Mouse (Mus musculus) liver, adult 2 months (tissue): Measurements from ENCODE around the gene Scaf1. TPM values are rescaled to one million over a fixed set of nuclear protein-coding genes. Genes with fewer than 3 reads are reported as not detected.

Experiments used
- DNase-seq: peaks from one replicate; pipeline ENCODE4 v3.0.0-alpha.2; 2011; ENCODE audit warnings: low read depth, low spot score; ENCODE audit errors: extremely low read depth
- H3K27ac ChIP-seq: fragments of 200-500 bp; replicated peaks from 2 replicates; pipeline ENCODE4 v1.5.1; 2012; ENCODE audit warnings: low read depth, mild to moderate bottlenecking, control low read depth, inconsistent platforms, low read length; ENCODE audit not compliant: insufficient read depth
- H3K27me3 ChIP-seq: fragments of 200-500 bp; 2 replicates; pipeline ENCODE4 v1.6.1; 2012; ENCODE audit warnings: mild to moderate bottlenecking, moderate library complexity, low read length, inconsistent platforms; ENCODE audit not compliant: control insufficient read depth, insufficient read depth
- H3K36me3 ChIP-seq: fragments of 200-500 bp; 2 replicates; pipeline ENCODE4 v1.6.1; 2012; ENCODE audit warnings: low read length, inconsistent platforms; ENCODE audit not compliant: control insufficient read depth, insufficient read depth
- H3K4me1 ChIP-seq: fragments of 200-500 bp; 2 replicates; pipeline ENCODE4 v1.6.1; 2011; ENCODE audit warnings: low read length; ENCODE audit not compliant: control insufficient read depth, insufficient read depth
- H3K4me3 ChIP-seq: fragments of 200-500 bp; 2 replicates; pipeline ENCODE4 v1.5.1; 2011; ENCODE audit warnings: low read depth, mild to moderate bottlenecking, control low read depth, low read length, moderate library complexity; ENCODE audit not compliant: insufficient read depth
- H3K79me2 ChIP-seq: fragments of 200-500 bp; 2 replicates; pipeline ENCODE4 v1.6.1; 2012; ENCODE audit warnings: inconsistent platforms, mild to moderate bottlenecking, low read length, moderate library complexity; ENCODE audit not compliant: control insufficient read depth, insufficient read depth
- H3K9ac ChIP-seq: fragments of 200-500 bp; 2 replicates; pipeline ENCODE4 v1.6.1; 2012; ENCODE audit warnings: low read depth, mild to moderate bottlenecking, control low read depth, inconsistent platforms, low read length
- CTCF ChIP-seq: fragments of 200-500 bp; IDR thresholded peaks from 2 replicates; pipeline ENCODE4 v1.5.1; 2011; ENCODE audit warnings: low read depth, low read length, control low read depth
- POLR2A ChIP-seq: fragments of 200-500 bp; IDR thresholded peaks from 2 replicates; pipeline ENCODE4 v1.6.1; 2011; ENCODE audit warnings: low read length, control low read depth; ENCODE audit not compliant: insufficient read depth; ENCODE audit errors: extremely low read depth
- WGBS: fragments of 180-500 bp; shearing (Covaris S2); methylation state at CpG from one replicate; pipeline ENCODE4 v1.1.7; 2018; 5-methylcytosine and 5-hydroxymethylcytosine counted together
- polyA plus RNA-seq: library from polyadenylated mRNA; depleted of rRNA; stranded (reverse); fragments of >200 nt; gene quantifications from 2 replicates; pipeline ENCODE4 v1.2.3, GENCODE M21; 2012; rRNA removed
- total RNA-seq: library from RNA; depleted of rRNA; stranded (reverse); fragments of >200 nt; gene quantifications from 2 replicates; pipeline ENCODE4 v1.2.3, GENCODE M21; 2014; rRNA removed

Gene Scaf1
- total RNA-seq (4.4 and 9.7 TPM in 2 replicates), polyA plus RNA-seq (25.7 and 31.8 TPM in 2 replicates)

GRCm38 (mm10) chr7:45015957-45016612 lies at the start of gene Scaf1:
Gene Scaf1 (minus strand): TSS chr7:45016363.
- Histone ChIP-seq H3K4me1 (0 out of 2 replicates have a peak, but pooled peaks cover 5% of the 10 kb centered on the region), H3K27ac (peak within 1 kb of the TSS; percentile 92), H3K36me3 (peaks cover 9% of the 10 kb centered on the region), H3K9ac (peak within 1 kb of the TSS; percentile 87), H3K27me3 (no peaks in the 10 kb centered on the region), H3K4me3 (peak within 1 kb of the TSS; percentile 82), H3K79me2 (peaks cover 18% of the 10 kb centered on the region; the same call in 1 of the 2 replicates)
- TF ChIP-seq POLR2A (peak; percentile 29; the same call in 1 of the 2 replicates), CTCF (no peak)
- DNase-seq, result peak; percentile 97
- WGBS, result 1% methylated on average over 69 of the region's 69 CpGs

DNA sequence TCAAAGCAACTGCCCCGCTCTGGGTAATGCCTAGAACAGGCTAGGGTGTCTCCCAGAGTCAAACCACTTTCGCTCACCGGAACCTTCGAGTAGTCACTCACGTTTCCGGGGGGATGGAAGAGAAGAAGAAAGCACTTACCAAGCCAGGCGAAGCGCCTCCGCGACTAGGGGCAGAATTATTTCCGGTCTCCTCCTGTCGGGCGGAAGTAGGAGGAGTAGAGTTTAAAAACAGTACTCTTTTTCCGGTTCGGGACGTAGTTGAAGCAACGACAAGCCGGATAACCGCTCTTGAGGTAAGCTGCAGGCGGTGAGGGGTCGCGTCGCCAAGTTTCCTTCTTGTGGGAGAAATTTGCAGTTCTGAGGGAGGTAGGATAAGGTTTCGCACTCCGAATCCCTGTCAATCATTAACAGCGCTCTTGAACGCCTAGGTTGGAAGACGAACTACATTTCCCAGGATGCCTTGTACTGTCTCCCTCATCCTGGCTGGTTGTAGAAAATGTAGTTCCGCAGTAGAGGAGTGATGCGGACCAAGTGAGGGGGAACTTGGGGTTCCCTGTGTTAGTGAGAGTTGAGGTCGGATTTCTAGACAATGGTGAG lies 46.2 kb upstream of the Scaf1 start, which contains the start of the genes Nosip and Prrg2:
Gene Nosip, plus strand, starts transcription at position 191 of the 597 bp plus-strand sequence.
Gene Prrg2, minus strand, starts transcription at position 439 of the 597 bp plus-strand sequence.
- Histone ChIP-seq H3K4me1 (peaks cover 8% of the 10 kb centered on the region), H3K36me3 (no peaks in the 10 kb centered on the region), H3K79me2 (peaks cover 9% of the 10 kb centered on the region), H3K27me3 (no peaks in the 10 kb centered on the region), H3K9ac (peak within 1 kb of the TSS; percentile 83), H3K27ac (peak within 1 kb of the TSS; percentile 97), H3K4me3 (peak within 1 kb of the TSS; percentile 66)
- TF ChIP-seq CTCF (no peak), POLR2A (no peak)
- under 1% methylated on average over 31 of the region's 31 CpGs for WGBS
- DNase-seq, result peak; percentile 97

- 6% methylated on average over 11 of the region's 11 CpGs for WGBS
- H3K36me3 ChIP-seq, result no peaks in the 10 kb centered on the region
- DNase-seq, result peak; percentile 81
- H3K4me1 ChIP-seq, result peaks cover 8% of the 10 kb centered on the region
- peaks cover 9% of the 10 kb centered on the region for H3K79me2 ChIP-seq
- TF ChIP-seq CTCF (no peak), POLR2A (no peak)
- peak overlapping the region; percentile 34 for H3K4me3 ChIP-seq
- H3K9ac ChIP-seq, result peak overlapping the region; percentile 65
- H3K27me3 ChIP-seq, result no peaks in the 10 kb centered on the region
- peak overlapping the region; percentile 67 for H3K27ac ChIP-seq
Measured at GRCm38 (mm10) chr7:45061532-45062075, 45.4 kb upstream of the Scaf1 start.

GRCm38 (mm10) chr7:45060632-45061122 lies 44.5 kb upstream of the Scaf1 start:
- Histone ChIP-seq H3K4me1 (peaks cover 8% of the 10 kb centered on the region), H3K27ac (no peak overlapping the region), H3K36me3 (no peaks in the 10 kb centered on the region), H3K79me2 (peaks cover 9% of the 10 kb centered on the region), H3K9ac (no peak overlapping the region), H3K27me3 (no peaks in the 10 kb centered on the region), H3K4me3 (no peak overlapping the region)
- DNase-seq, result no peak
- TF ChIP-seq CTCF (no peak), POLR2A (no peak)
- 88% methylated on average over 6 of the region's 6 CpGs for WGBS

- H3K27me3 ChIP-seq, result no peaks in the 10 kb centered on the region
- H3K4me3 ChIP-seq, result no peak overlapping the region
- TF ChIP-seq POLR2A, result no peak
- no peak for TF ChIP-seq CTCF
- no peak for DNase-seq
- peaks cover 1% of the 10 kb centered on the region for H3K79me2 ChIP-seq
- no peaks in the 10 kb centered on the region for H3K36me3 ChIP-seq
- H3K4me1 ChIP-seq, result peaks cover 7% of the 10 kb centered on the region
- 90% methylated on average over 10 of the region's 10 CpGs for WGBS
- no peak overlapping the region for H3K27ac ChIP-seq
- no peak overlapping the region for H3K9ac ChIP-seq
Measured at GRCm38 (mm10) chr7:45058607-45059571, 42.7 kb upstream of the Scaf1 start.
